Mouse (Mus musculus) gastrocnemius, adult 2 months (tissue): ENCODE results near the gene Larp4b. TPM values are rescaled to one million over a fixed set of nuclear protein-coding genes. Genes with fewer than 3 reads are reported as not detected.

Experiments used
- DNase-seq: peaks from one replicate; pipeline ENCODE4 v3.0.0; 2022
- H3K27ac ChIP-seq: fragments of 200-600 bp; 2 replicates; pipeline ENCODE4 v1.8.1; 2022; ENCODE audit warnings: mild to moderate bottlenecking
- H3K4me3 ChIP-seq: fragments of 200-600 bp; 2 replicates; pipeline ENCODE4 v1.8.1; 2022; ENCODE audit warnings: mild to moderate bottlenecking, moderate library complexity
- CTCF ChIP-seq: fragments of 200-600 bp; IDR thresholded peaks from 2 replicates; pipeline ENCODE4 v1.8.1; 2022; ENCODE audit warnings: antibody characterized with exemption, mild to moderate bottlenecking, moderate library complexity
- intact Hi-C: fragments of 180-260 bp; cut with DNase I; formaldehyde crosslinking; loops from one replicate; pipeline ENCODE4 v1.15.1; 2025
- total RNA-seq, 2 experiments: library from RNA; stranded (reverse); gene quantifications; 2 replicates each; pipeline ENCODE4 v1.2.3; 2021

Gene Larp4b
- total RNA-seq, 2 experiments from 2014 or later: 67.7 to 78.6 TPM

GRCm38 (mm10) chr13:9094186-9094980, 702 bp downstream of the Larp4b start:
- peak overlapping the region; percentile 96 for H3K27ac ChIP-seq
- intact Hi-C loops: loop anchor here (5.0 kb wide), 1 partner anchor 207 kb away; the partner anchor contains the start of gene Idi1
- DNase-seq: no peak
- peak overlapping the region; percentile 90 for H3K4me3 ChIP-seq
- no peak for TF ChIP-seq CTCF

GRCm38 (mm10) chr13:9099289-9099688, 5.6 kb downstream of the Larp4b start:
- intact Hi-C loops: no loop called here
- TF ChIP-seq CTCF: no peak
- no peak overlapping the region for H3K4me3 ChIP-seq
- DNase-seq: no peak
- H3K27ac ChIP-seq: no peak overlapping the region

- no peak for DNase-seq
- Histone ChIP-seq H3K27ac (no peak overlapping the region), H3K4me3 (no peak overlapping the region)
- no peak for TF ChIP-seq CTCF
- intact Hi-C loops: no loop called here
Measured at GRCm38 (mm10) chr13:9100517-9100916, 6.8 kb downstream of the Larp4b start.

- no peak for TF ChIP-seq CTCF
- Histone ChIP-seq H3K4me3 (no peak overlapping the region), H3K27ac (peak overlapping the region; percentile 28; the same call in 1 of the 2 replicates)
- intact Hi-C loops: no loop called here
- no peak for DNase-seq
Measured at GRCm38 (mm10) chr13:9106246-9106645, 12.6 kb downstream of the Larp4b start.

GRCm38 (mm10) chr13:9106992-9107858, 13.5 kb downstream of the Larp4b start:
- H3K4me3 ChIP-seq: no peak overlapping the region
- TF ChIP-seq CTCF: no peak
- DNase-seq: no peak
- intact Hi-C loops: no loop called here
- peak overlapping the region; percentile 67 for H3K27ac ChIP-seq

GRCm38 (mm10) chr13:9113735-9114134, 20.1 kb downstream of the Larp4b start:
- no peak for DNase-seq
- no peak for TF ChIP-seq CTCF
- Histone ChIP-seq H3K4me3 (no peak overlapping the region), H3K27ac (no peak overlapping the region)
- intact Hi-C loops: no loop called here

- no peak for TF ChIP-seq CTCF
- intact Hi-C loops: no loop called here
- Histone ChIP-seq H3K4me3 (no peak overlapping the region), H3K27ac (no peak overlapping the region)
- no peak for DNase-seq
Measured at GRCm38 (mm10) chr13:9120835-9121542, 27.3 kb downstream of the Larp4b start.

GRCm38 (mm10) chr13:9122045-9122444, 28.4 kb downstream of the Larp4b start:
- no peak overlapping the region for H3K27ac ChIP-seq
- intact Hi-C loops: no loop called here

GRCm38 (mm10) chr13:9125193-9125592, 31.5 kb downstream of the Larp4b start:
- Histone ChIP-seq H3K27ac (no peak overlapping the region), H3K4me3 (no peak overlapping the region)
- intact Hi-C loops: no loop called here
- no peak for DNase-seq
- TF ChIP-seq CTCF: no peak

More at GRCm38 (mm10) chr13:9122045-9122444, 28.4 kb downstream of the Larp4b start:
- TF ChIP-seq CTCF: no peak
- no peak overlapping the region for H3K4me3 ChIP-seq
- no peak for DNase-seq

- intact Hi-C loops: no loop called here
- DNase-seq: peak; percentile 36
- peak overlapping the region; percentile 74 for H3K4me3 ChIP-seq
- H3K27ac ChIP-seq: peak overlapping the region; percentile 86
- no peak for TF ChIP-seq CTCF
Measured at GRCm38 (mm10) chr13:9127715-9128114, 34.0 kb downstream of the Larp4b start.

- no peak for DNase-seq
- peak overlapping the region; percentile 86 for H3K27ac ChIP-seq
- H3K4me3 ChIP-seq: peak overlapping the region; percentile 74
- no peak for TF ChIP-seq CTCF
- intact Hi-C loops: no loop called here
Measured at GRCm38 (mm10) chr13:9128707-9129314, 35.1 kb downstream of the Larp4b start.

GRCm38 (mm10) chr13:9134421-9134820, 40.7 kb downstream of the Larp4b start:
- peak overlapping the region; percentile 83; the same call in 1 of the 2 replicates for H3K27ac ChIP-seq
- intact Hi-C loops: no loop called here
- H3K4me3 ChIP-seq: no peak overlapping the region
- TF ChIP-seq CTCF: no peak
- DNase-seq: no peak
